Mouse (Mus musculus): ENCODE results near the gene Rps6ka2.

- no peak for TF ChIP-seq CTCF (IDR thresholded peaks at IDR 0.05; ENCODE audit: control insufficient read depth, insufficient read depth, insufficient replicate concordance, low read depth, low read length)
- TF ChIP-seq POLR2A (IDR thresholded peaks at IDR 0.05; ENCODE audit: control insufficient read depth, low read depth, low read length) = no peak
Measured at GRCm38 (mm10) chr17:7214061-7214460, 44.1 kb downstream of the Rps6ka2 start.

Measured in testis, adult 2 months (tissue).